Mouse (Mus musculus) CH12.LX (cell line): ENCODE measurements around the gene Foxm1. TPM values are rescaled to one million over a fixed set of nuclear protein-coding genes. Genes with fewer than 3 reads are reported as not detected.

ENCODE experiments used
- DNase-seq: peaks from one replicate; pipeline ENCODE4 v3.0.0-alpha.2; 2013; ENCODE audit errors: extremely low read depth
- H3K27ac ChIP-seq: 2 replicates; pipeline ENCODE4 v1.5.1; 2012; ENCODE audit warnings: low read depth, mild to moderate bottlenecking, control low read depth, moderate library complexity; ENCODE audit not compliant: insufficient read depth
- H3K27me3 ChIP-seq: replicated peaks from 2 replicates; pipeline ENCODE3; 2012; ENCODE audit warnings: inconsistent platforms
- H3K36me3 ChIP-seq, 2 experiments: replicated peaks in 1 of 2; 2 replicates each; pipeline versions ENCODE3 to v1.6.1; 2012; ENCODE audit warnings: inconsistent platforms in 1 of 2, low read length in 1 of 2, mild to moderate bottlenecking in 1 of 2, mixed read lengths in 1 of 2, moderate library complexity in 1 of 2; ENCODE audit not compliant: control insufficient read depth in 1 of 2, insufficient read depth in 1 of 2
- H3K4me1 ChIP-seq, 2 experiments: 2 replicates each; pipeline ENCODE4 v1.6.1; 2012; ENCODE audit warnings: inconsistent platforms in 1 of 2, moderate library complexity in 1 of 2; ENCODE audit not compliant: insufficient read depth in 2 of 2, control insufficient read depth in 1 of 2
- H3K4me2 ChIP-seq: 2 replicates; pipeline ENCODE4 v1.6.1; 2012; ENCODE audit warnings: low read depth, mild to moderate bottlenecking, control low read depth; ENCODE audit not compliant: poor library complexity, insufficient read depth, severe bottlenecking
- H3K4me3 ChIP-seq, 3 experiments: fragments of 150-350 bp in 1 of 3; sonication (generic) in 1 of 3; replicated peaks in 1 of 3; 2 replicates each; pipeline versions ENCODE3 to v1.5.1; 2011 to 2012; ENCODE audit warnings: low read depth in 2 of 3, low read length in 2 of 3, mild to moderate bottlenecking in 2 of 3, moderate library complexity in 2 of 3, control low read depth in 1 of 3, improper control_type of control experiment in 1 of 3, inconsistent platforms in 1 of 3, mixed read lengths in 1 of 3; ENCODE audit not compliant: poor library complexity in 1 of 3
- H3K79me2 ChIP-seq: replicated peaks from 2 replicates; pipeline ENCODE4 v1.6.1; 2012; ENCODE audit warnings: mild to moderate bottlenecking, moderate library complexity; ENCODE audit not compliant: control insufficient read depth, poor library complexity, insufficient read depth, severe bottlenecking; ENCODE audit errors: extremely low read depth
- H3K9ac ChIP-seq: 2 replicates; pipeline ENCODE4 v1.6.1; 2012; ENCODE audit warnings: low read depth, mild to moderate bottlenecking, control low read depth, moderate library complexity; ENCODE audit not compliant: insufficient read depth
- H3K9me3 ChIP-seq: replicated peaks from 2 replicates; pipeline ENCODE3; 2012; ENCODE audit warnings: low read length, inconsistent platforms, mixed read lengths
- BHLHE40 ChIP-seq: IDR thresholded peaks from 2 replicates; pipeline ENCODE4 v1.6.1; 2011; ENCODE audit warnings: mild to moderate bottlenecking, low read depth, low read length, improper control_type of control experiment
- CHD2 ChIP-seq: IDR thresholded peaks from 2 replicates; pipeline ENCODE4 v1.6.1; 2011; ENCODE audit warnings: low read length, improper control_type of control experiment
- CTCF ChIP-seq, 2 experiments: IDR thresholded peaks in 1 of 2; conservative IDR thresholded peaks in 1 of 2; 2 replicates each; pipeline ENCODE4 v1.5.1; 2011 to 2012; ENCODE audit warnings: low read depth in 2 of 2, low read length in 2 of 2, improper control_type of control experiment in 1 of 2, inconsistent platforms in 1 of 2, mild to moderate bottlenecking in 1 of 2, moderate library complexity in 1 of 2
- E2F4 ChIP-seq: IDR thresholded peaks from 2 replicates; pipeline ENCODE4 v1.6.1; 2011; ENCODE audit warnings: low read depth, low read length, improper control_type of control experiment; ENCODE audit not compliant: insufficient replicate concordance
- ELF1 ChIP-seq: IDR thresholded peaks from 2 replicates; pipeline ENCODE4 v1.6.1; 2014; ENCODE audit warnings: low read depth, mild to moderate bottlenecking, inconsistent platforms, low read length, improper control_type of control experiment
- EP300 ChIP-seq: IDR thresholded peaks from 2 replicates; pipeline ENCODE4 v1.6.1; 2011; ENCODE audit warnings: low read length, improper control_type of control experiment
- ETS1 ChIP-seq: conservative IDR thresholded peaks from 2 replicates; pipeline ENCODE4 v1.6.1; 2012; ENCODE audit warnings: low read depth, mild to moderate bottlenecking, inconsistent platforms, low read length, improper control_type of control experiment, moderate library complexity
- GABPA ChIP-seq: IDR thresholded peaks from 2 replicates; pipeline ENCODE4 v1.6.1; 2012; ENCODE audit warnings: low read depth, low read length, improper control_type of control experiment, inconsistent platforms; ENCODE audit not compliant: insufficient replicate concordance
- HCFC1 ChIP-seq: IDR thresholded peaks from 2 replicates; pipeline ENCODE4 v1.6.1; 2012; ENCODE audit warnings: low read depth, mild to moderate bottlenecking, inconsistent platforms, low read length, improper control_type of control experiment
- IRF4 ChIP-seq: IDR thresholded peaks from 2 replicates; pipeline ENCODE4 v1.6.1; 2014; ENCODE audit warnings: low read depth, mild to moderate bottlenecking, inconsistent platforms, low read length, improper control_type of control experiment
- JUN ChIP-seq: IDR thresholded peaks from 2 replicates; pipeline ENCODE4 v1.6.1; 2011; ENCODE audit warnings: low read depth, mild to moderate bottlenecking, low read length, improper control_type of control experiment, moderate library complexity; ENCODE audit not compliant: insufficient read depth
- JUND ChIP-seq: conservative IDR thresholded peaks from 2 replicates; pipeline ENCODE4 v1.6.1; 2011; ENCODE audit warnings: low read depth, low read length, improper control_type of control experiment
- MAFK ChIP-seq: IDR thresholded peaks from 2 replicates; pipeline ENCODE4 v1.6.1; 2011; ENCODE audit warnings: low read length, improper control_type of control experiment; ENCODE audit not compliant: insufficient replicate concordance
- MEF2A ChIP-seq: IDR thresholded peaks from 2 replicates; pipeline ENCODE4 v1.6.1; 2014; ENCODE audit warnings: low read depth, mild to moderate bottlenecking, inconsistent platforms, low read length, improper control_type of control experiment, borderline replicate concordance
- MYC ChIP-seq: IDR thresholded peaks from 2 replicates; pipeline ENCODE4 v1.6.1; 2011; ENCODE audit warnings: low read depth, mild to moderate bottlenecking, improper control_type of control experiment, low read length
- NELFE ChIP-seq: IDR thresholded peaks from 2 replicates; pipeline ENCODE4 v1.6.1; 2011; ENCODE audit warnings: low read depth, low read length, improper control_type of control experiment
- NRF1 ChIP-seq: IDR thresholded peaks from 2 replicates; pipeline ENCODE4 v1.6.1; 2014; ENCODE audit warnings: low read depth, mild to moderate bottlenecking, inconsistent platforms, low read length, improper control_type of control experiment, moderate library complexity
- POLR2AphosphoS2 ChIP-seq: IDR thresholded peaks from 2 replicates; pipeline ENCODE4 v1.6.1; 2011; ENCODE audit warnings: low read depth, low read length, improper control_type of control experiment
- RCOR1 ChIP-seq: conservative IDR thresholded peaks from 2 replicates; pipeline ENCODE4 v1.6.1; 2012; ENCODE audit warnings: low read depth, mild to moderate bottlenecking, inconsistent platforms, low read length, improper control_type of control experiment
- SIN3A ChIP-seq: IDR thresholded peaks from 2 replicates; pipeline ENCODE4 v1.6.1; 2012; ENCODE audit warnings: low read length, improper control_type of control experiment, inconsistent platforms
- SMC3 ChIP-seq: IDR thresholded peaks from 2 replicates; pipeline ENCODE4 v1.6.1; 2011; ENCODE audit warnings: low read depth, low read length, improper control_type of control experiment
- TBP ChIP-seq: conservative IDR thresholded peaks from 2 replicates; pipeline ENCODE4 v1.6.1; 2011; ENCODE audit warnings: low read depth, low read length, improper control_type of control experiment
- UBTF ChIP-seq: IDR thresholded peaks from 2 replicates; pipeline ENCODE4 v1.6.1; 2012; ENCODE audit warnings: low read depth, mild to moderate bottlenecking, inconsistent platforms, low read length, improper control_type of control experiment, moderate library complexity
- USF1 ChIP-seq: IDR thresholded peaks from 2 replicates; pipeline ENCODE4 v1.6.1; 2014; ENCODE audit warnings: low read depth, mild to moderate bottlenecking, inconsistent platforms, low read length, improper control_type of control experiment
- USF2 ChIP-seq: conservative IDR thresholded peaks from 2 replicates; pipeline ENCODE4 v1.6.1; 2011; ENCODE audit warnings: low read depth, low read length, improper control_type of control experiment
- ZC3H11A ChIP-seq: IDR thresholded peaks from 2 replicates; pipeline ENCODE4 v1.6.1; 2012; ENCODE audit warnings: low read depth, mild to moderate bottlenecking, inconsistent platforms, low read length, improper control_type of control experiment
- ZNF384 ChIP-seq: IDR thresholded peaks from 2 replicates; pipeline ENCODE4 v1.6.1; 2012; ENCODE audit warnings: low read depth, low read length, improper control_type of control experiment, inconsistent platforms
- dilution Hi-C: fragments of 300-500 bp; cut with MboI; formaldehyde crosslinking; loops from 2 replicates; pipeline ENCODE4 v1.14.3; 2020; ENCODE audit warnings: low sequenced_read_pairs; ENCODE audit not compliant: extremely low pct_unique_long_range_greater_than_20kb, extremely low pct_ligation_motif_present
- in situ Hi-C: fragments of 300-500 bp; cut with MboI; formaldehyde crosslinking; loops from 3 replicates; pipeline ENCODE4 v1.14.3; 2019; ENCODE audit warnings: low sequenced_read_pairs, low pct_ligation_motif_present, low pct_unique_long_range_greater_than_20kb, mixed read lengths
- polyA plus RNA-seq: library from polyadenylated mRNA; unstranded; fragments of >175 nt; gene quantifications from 2 replicates; pipeline ENCODE4 v1.2.1, GENCODE M21; 2012; ENCODE audit warnings: low read depth; ENCODE audit not compliant: insufficient read length
- total RNA-seq, 2 experiments: library from RNA; depleted of rRNA; stranded (reverse); fragments of 300-350 nt in 1 of 2; fragments of >200 nt in 1 of 2; gene quantifications; 2 replicates each; pipeline ENCODE4 v1.2.3; 2012 to 2014

Foxm1 gene
- total and polyA plus RNA-seq, 3 experiments = 6.0 to 41.0 (median 16.8) TPM

DNA sequence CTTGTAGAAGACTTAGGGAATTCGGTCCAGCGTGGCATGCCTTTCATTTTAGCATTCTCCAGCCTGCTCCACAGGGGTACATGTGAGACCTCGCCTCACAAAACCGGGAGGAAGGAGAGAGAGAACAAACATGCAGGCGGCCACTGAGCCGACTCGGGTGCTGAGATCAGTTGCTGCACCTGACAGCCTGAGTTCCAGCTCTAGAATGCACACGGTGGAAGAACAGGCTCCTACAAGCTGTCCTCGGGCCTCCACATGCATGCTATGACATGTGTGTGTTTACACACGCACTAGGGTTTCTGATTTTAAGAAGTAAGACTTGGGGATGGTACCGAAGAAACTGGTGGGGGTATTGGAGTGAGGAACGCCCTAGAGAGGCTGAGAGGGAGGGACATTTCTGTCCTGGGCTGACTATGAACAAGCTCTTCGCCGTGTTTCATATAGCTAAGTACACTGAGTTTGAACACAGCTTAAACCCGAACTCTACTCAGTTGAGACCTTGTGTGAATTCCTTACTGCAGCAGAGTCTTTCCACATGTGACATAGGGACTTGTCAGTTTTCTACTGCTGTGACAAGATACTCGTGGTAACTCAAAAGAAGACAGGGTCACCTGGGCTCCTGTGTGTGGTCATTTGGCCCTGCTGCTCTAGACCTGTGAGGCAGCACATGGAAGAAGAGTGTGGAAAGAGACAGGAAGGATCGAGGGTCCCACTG lies 13.8 kb downstream of the Foxm1 start:
- in situ Hi-C loops = no loop called here
- no peak for DNase-seq
- no peak for TF ChIP-seq CTCF (conservative IDR thresholded peaks at IDR 0.05 in 1 of 2, IDR thresholded peaks at IDR 0.05 in 1 of 2; ENCODE audit: low read depth in 2 of 2, low read length in 2 of 2)
- TF ChIP-seq BHLHE40 = no peak
- TF ChIP-seq ELF1 = no peak
- TF ChIP-seq MAFK = no peak
- TF ChIP-seq HCFC1 = no peak
- TF ChIP-seq GABPA = no peak
- no peak for TF ChIP-seq POLR2AphosphoS2
- no peak for TF ChIP-seq USF1
- TF ChIP-seq MEF2A = no peak
- TF ChIP-seq UBTF = no peak
- TF ChIP-seq NELFE = no peak
- TF ChIP-seq CHD2 = no peak
- no peak for TF ChIP-seq NRF1
- TF ChIP-seq SMC3 = no peak
- Histone ChIP-seq H3K4me1 (peaks cover 0 to 16% of the 10 kb centered on the region in 2 experiments; a peak in 2 of 4 replicates), H3K36me3 (peaks cover 36 to 53% of the 10 kb centered on the region in 2 experiments), H3K9ac (no peak overlapping the region), H3K27me3 (no peaks in the 10 kb centered on the region), H3K79me2 (no peaks in the 10 kb centered on the region), H3K4me2 (no peak overlapping the region), H3K27ac (no peak overlapping the region), H3K9me3 (no peaks in the 10 kb centered on the region), H3K4me3 (no peak overlapping the region)
- dilution Hi-C loops = no loop called here

DNA sequence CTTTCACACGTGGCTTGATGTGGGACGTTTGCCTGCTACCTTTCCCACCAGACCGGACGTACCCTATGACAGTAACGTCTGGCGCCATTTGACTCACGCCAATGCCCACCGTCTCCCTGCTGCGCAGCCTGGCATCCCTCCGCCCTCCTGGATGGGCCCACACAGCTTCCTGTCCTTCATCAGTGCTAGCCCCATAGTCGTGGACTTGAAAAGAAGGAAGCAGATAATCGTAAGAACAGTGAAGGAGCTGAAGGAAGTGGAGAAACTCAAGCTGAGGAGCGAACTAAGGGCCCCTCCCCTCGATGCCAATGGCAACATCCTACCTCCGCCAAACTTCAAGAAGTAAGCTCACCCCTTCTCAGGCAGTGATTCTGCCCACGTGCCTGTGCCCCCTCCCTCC lies 16.9 kb downstream of the Foxm1 start:
- Histone ChIP-seq H3K4me1 (peaks cover 8 to 43% of the 10 kb centered on the region in 2 experiments; a peak in 2 of 4 replicates), H3K79me2 (no peaks in the 10 kb centered on the region), H3K4me3 (no peak overlapping the region), H3K36me3 (peaks cover 5 to 22% of the 10 kb centered on the region in 2 experiments), H3K9me3 (no peaks in the 10 kb centered on the region), H3K9ac (no peak overlapping the region), H3K4me2 (no peak overlapping the region), H3K27me3 (no peaks in the 10 kb centered on the region), H3K27ac (no peak overlapping the region)
- dilution Hi-C loops = no loop called here
- in situ Hi-C loops = no loop called here
- no peak for DNase-seq
- TF ChIP-seq E2F4 (no peak), USF1 (no peak), JUN (no peak), MAFK (no peak), EP300 (no peak), CTCF (conservative IDR thresholded peaks at IDR 0.05 in 1 of 2, IDR thresholded peaks at IDR 0.05 in 1 of 2; ENCODE audit: low read depth in 2 of 2, low read length in 2 of 2) (no peak), TBP (no peak), ETS1 (no peak), MEF2A (no peak), CHD2 (no peak), MYC (no peak), JUND (no peak), RCOR1 (no peak), SIN3A (no peak), ZC3H11A (no peak), NRF1 (no peak), USF2 (no peak), ZNF384 (no peak), IRF4 (no peak)
